Mouse (Mus musculus) brown adipose tissue, adult 24 weeks (tissue): ENCODE measurements around the gene Mrtfb. TPM values are rescaled to one million over a fixed set of nuclear protein-coding genes. Genes with fewer than 3 reads are reported as not detected.
"Not testable (repeated sequence)": the region's sequence is repeated elsewhere in the genome, so short reads cannot be mapped to it uniquely, and the experiment has no call there.

Source experiments
- H3K27ac ChIP-seq: fragments of 200-500 bp; replicated peaks from 2 replicates; pipeline ENCODE4 v1.5.1; 2012; ENCODE audit warnings: low read depth, mild to moderate bottlenecking, low read length
- H3K4me1 ChIP-seq: fragments of 200-500 bp; 2 replicates; pipeline ENCODE4 v1.6.1; 2012; ENCODE audit warnings: low read length, mixed read lengths; ENCODE audit not compliant: control insufficient read depth, insufficient read depth, insufficient read length
- H3K4me3 ChIP-seq: fragments of 200-500 bp; 2 replicates; pipeline ENCODE4 v1.5.1; 2012; ENCODE audit warnings: low read depth, mild to moderate bottlenecking, low read length, moderate library complexity; ENCODE audit not compliant: insufficient read depth
- polyA plus RNA-seq: library from polyadenylated mRNA; stranded (reverse); fragments of >200 nt; gene quantifications from 2 replicates; pipeline ENCODE4 v1.2.4, GENCODE M21; 2012; ENCODE audit not compliant: missing spikeins, insufficient read depth, insufficient read length

The Mrtfb gene
- polyA plus RNA-seq, 1 experiment: 7.1 TPM

DNA sequence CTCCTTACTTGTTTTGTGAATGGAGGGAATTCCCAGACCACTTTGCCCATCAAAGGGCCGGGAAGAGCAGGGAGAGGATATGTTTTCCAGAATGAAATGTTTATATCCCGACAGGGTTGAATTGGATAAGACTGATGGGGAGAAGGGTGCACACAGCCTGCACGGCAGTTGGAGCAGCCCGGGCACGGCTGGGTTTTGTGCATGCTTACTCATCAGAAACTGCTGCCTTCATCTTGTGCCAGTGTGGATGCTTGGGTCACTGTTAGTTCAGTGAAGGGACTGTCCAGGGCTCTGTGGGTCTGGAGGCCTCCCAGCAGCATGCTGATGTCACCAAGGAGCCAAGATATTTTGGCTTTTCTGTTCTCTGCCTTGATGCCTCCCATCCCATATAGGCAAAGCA lies 6.2 kb upstream of the Mrtfb start:
- Histone ChIP-seq H3K4me3 (no peak overlapping the region), H3K4me1 (no peaks in the 10 kb centered on the region), H3K27ac (no peak overlapping the region)

DNA sequence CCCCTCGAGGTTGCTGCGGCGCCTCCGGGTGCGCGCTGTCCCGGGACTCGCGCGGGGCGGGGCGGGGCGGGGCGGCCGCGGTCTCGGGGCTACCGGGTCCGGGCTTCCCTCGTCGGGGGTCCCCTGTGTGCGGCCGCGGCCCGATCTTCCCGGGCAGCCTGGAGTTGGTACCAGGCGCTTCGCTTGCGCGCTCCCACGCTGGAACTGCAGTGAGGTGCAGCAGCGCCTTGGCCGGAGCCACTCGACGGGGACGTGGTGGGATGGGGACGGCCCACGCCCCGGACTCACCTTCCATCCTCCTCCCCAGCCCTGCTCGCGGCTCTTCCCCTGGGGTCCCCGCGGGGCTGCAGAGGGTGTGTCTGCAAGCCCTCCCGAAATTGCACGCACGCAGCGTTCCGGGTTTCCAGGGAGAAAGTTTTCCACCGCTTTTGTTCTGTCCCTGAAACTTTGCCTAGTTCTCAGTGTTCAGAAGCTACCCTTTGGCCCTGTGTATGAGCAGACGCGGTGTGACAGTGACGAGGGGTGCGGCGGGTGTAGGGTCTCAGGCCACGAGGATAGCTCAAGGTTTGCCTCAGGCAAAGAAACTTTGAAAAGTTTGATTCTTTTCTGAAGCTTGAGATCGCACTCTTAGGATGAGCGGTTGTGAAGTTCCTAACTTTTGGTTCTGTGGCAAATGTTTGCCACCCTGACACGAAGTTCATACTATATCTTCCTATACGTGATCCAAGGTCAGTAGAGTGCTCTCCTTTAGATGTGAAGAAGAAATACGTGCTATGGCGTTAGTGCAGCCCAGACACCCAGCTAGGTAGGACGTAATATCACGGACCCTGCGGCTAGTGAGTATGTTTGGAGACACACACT lies 616 bp downstream of the Mrtfb start:
- peak overlapping the region; percentile 96 for H3K4me3 ChIP-seq
- H3K4me1 ChIP-seq: peaks cover 7% of the 10 kb centered on the region
- H3K27ac ChIP-seq: peak overlapping the region; percentile 92

DNA sequence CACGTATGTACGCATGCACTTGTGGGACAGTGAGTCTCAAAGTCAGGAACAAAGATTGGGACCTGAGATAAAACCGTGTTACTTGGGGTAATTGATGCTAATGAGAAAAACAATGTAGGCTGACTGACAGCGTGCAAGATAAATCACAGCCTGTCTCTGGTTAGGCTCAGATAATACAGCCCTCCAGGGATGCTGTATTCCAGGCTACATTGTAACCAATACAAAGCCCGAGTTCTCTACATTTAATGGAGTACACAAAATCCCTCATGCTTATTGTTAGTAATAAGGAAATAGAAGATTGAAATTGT lies 1.2 kb downstream of the Mrtfb start:
- H3K4me3 ChIP-seq: peak overlapping the region; percentile 96

DNA sequence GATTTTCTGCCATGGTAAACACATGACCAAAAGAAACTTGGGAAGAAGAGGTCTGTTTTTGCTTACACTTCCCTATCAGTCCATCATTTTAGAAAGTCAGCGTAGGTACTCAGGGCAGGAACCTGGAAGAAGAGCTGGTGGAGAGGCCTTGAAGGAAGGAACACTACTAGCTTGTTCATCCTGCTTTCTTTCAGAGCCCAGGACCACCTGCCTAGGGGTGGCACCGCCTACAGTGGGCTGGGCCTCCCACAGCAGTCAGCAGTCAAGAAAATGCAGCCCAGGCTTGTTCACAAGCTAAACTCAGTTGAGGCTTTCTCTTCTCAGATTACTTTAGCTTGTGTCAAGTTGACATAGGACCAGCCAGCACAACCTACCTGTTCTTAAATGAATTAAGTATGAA lies 2.7 kb downstream of the Mrtfb start:
- Histone ChIP-seq H3K4me1 (peaks cover 8% of the 10 kb centered on the region), H3K27ac (no peak overlapping the region), H3K4me3 (no peak overlapping the region)

More for the DNA sequence above, 1.2 kb downstream of the Mrtfb start:
- H3K27ac ChIP-seq: 0 out of 2 replicates have a peak overlapping the region, but pooled peaks have one; percentile 6
- peaks cover 7% of the 10 kb centered on the region for H3K4me1 ChIP-seq

DNA sequence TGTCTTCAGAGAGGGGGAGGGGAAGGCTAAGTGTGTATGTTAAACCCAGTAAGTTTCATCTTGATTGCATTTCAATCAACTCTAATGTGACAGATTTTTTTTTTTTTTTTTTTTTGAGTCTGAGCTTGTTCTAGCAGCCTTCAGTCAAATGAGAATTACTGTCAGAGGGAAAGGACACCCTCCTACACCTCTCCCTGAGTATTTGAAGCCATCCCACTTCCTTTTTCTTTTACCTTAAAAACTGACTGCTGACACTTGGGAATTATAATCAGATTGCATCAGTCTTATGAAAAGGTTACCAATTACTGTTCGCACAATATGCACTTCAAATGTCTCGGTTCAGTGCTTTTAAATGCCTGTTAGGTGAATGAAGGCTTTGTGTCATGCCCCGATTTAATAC lies 10.0 kb downstream of the Mrtfb start:
- Histone ChIP-seq H3K4me3 (no peak overlapping the region), H3K27ac (no peak overlapping the region), H3K4me1 (peaks cover 6% of the 10 kb centered on the region; the same call in 1 of the 2 replicates)

DNA sequence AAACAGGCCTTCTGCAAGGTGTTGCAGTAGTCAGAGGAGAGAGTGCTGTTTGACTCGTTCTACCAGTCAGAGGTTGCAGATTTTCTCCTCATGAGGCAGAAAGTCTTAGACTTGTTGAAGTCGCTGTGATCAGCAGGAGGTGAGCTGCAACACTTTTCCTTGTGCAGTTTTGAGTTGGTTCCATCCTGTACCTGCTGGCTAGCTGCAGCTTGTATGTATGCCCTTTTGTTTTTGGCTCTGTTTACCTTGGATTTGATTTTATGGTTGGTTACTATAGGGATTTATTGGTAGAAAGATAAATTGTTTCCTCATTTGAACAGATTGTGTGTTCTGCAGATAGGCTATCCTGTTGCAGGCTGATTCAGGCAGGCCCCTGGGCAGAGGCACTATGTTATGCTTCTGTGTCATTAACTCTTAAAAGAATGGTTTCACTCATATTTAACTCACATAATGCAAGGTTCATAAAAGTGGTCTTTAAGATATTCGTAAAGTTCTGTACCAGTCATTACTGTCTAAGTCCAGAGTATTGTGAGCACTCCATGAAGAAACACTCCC lies 11.1 kb downstream of the Mrtfb start:
- Histone ChIP-seq H3K4me1 (peaks cover 6% of the 10 kb centered on the region; the same call in 1 of the 2 replicates), H3K4me3 (no peak overlapping the region), H3K27ac (no peak overlapping the region)

DNA sequence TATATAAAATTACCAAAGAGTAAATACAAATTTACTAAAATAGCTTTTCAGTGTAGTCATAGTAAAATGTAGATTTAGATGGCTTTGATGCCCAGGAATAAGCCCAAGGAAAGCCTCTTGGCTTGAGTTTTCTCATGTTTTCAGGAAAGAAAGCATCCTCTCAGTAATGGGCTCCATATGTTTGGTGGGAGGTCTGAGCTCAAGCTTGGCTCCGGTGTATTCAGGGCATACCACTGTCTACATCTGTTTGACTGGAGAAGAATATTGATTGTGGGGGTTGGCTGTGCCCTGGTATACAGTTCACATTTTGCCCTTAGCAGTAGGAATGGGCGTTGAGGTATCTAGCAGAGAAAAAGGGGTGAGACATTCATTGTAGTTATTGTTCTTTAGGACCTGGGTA lies 13.1 kb downstream of the Mrtfb start:
- no peak overlapping the region for H3K27ac ChIP-seq
- peaks cover 4% of the 10 kb centered on the region; the same call in 1 of the 2 replicates for H3K4me1 ChIP-seq
- no peak overlapping the region for H3K4me3 ChIP-seq

DNA sequence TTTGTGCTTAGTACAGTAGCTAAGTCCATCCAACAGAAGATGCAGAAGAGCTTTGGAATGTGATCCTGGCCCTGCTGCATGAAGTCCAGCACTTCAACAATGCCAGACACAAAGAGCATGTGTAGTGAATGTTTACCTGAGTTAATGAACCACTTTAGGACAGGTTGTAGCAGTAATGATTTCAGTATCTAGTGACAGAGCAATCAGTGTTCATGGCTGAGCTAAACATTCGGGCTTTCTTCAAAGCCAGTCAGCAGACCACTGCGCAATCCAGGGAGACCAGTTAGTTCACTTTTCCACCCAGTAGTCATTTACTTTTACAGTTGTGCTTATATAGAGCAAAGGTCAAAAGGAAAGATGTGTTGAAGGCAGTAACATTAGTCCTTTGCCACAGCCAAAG lies 20.0 kb downstream of the Mrtfb start:
- Histone ChIP-seq H3K27ac (peak overlapping the region; percentile 73), H3K4me3 (no peak overlapping the region), H3K4me1 (peaks cover 7% of the 10 kb centered on the region)

DNA sequence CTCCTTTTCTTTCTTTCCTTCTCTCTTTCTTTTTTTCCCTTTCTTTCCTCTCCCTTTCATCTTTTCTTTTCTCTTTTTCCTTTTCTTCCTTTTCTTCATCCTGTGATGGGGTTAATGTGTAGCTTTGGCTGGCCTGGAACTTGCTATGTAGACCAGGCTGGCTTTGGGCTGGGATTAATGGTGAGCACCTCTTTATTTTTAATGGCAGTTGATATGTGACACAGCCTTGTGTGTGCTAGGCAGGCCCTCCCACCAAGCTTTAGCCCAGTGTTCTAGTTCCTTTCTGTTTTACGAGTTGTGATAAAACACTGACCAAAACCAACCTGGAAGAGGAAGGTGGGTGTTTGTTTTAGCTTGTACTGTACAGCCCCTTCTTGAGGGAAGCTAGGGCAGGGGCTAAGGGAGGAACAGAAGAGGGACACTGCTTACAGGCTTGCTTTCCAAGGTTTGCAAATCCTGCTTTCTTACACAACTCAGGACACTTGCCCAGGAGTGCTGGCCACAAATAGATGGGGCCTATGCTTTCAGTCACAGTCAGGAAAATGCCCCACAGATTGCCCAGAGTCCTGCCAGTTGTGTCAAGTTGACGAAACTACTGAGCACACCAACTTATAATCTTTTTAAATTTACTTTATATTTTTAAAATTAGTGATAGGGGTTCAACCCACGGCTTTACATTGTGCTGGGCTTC lies 20.6 kb downstream of the Mrtfb start:
- Histone ChIP-seq H3K4me3 (no peak overlapping the region), H3K27ac (peak overlapping the region; percentile 93), H3K4me1 (peaks cover 7% of the 10 kb centered on the region)

DNA sequence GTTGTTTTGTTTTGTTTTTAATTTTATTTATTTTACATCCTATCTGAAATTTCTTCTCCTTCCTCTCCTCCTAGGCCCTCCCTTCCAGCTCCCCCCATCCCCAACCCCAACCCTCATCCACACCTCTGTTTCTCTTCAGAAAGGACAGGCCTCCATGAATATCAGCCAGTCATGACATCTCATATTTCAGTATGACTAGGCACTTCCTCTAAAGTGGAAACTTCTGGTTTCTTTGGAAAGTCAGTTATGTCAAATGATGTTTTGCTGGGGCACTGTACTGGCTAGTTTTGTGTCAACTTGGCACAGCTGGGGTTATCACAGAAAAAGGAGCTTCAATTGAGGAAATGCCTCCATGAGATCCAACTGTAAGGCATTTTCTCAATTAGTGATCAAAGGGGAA lies 30.1 kb downstream of the Mrtfb start:
- H3K27ac ChIP-seq, H3K4me1 ChIP-seq, H3K4me3 ChIP-seq: not testable (repeated sequence)

DNA sequence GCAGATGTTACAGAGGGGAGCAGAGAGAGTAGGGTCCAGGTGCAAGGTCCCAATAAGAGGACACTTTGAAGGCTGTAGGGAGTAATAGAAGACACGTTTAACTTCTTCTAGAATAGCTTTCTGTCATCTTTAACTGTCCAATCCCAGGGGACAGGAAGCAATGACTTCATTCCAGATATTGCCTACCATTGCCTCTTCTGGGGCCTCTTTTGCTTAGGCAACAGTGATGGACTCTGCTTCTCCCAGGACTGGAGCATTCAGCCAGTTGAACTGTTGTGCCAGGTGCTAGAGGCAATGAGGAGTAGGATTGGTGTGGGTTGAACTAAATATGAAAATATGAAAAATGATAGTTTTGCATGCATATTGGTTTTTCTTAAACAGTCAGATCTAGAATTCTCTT lies 41.6 kb downstream of the Mrtfb start:
- Histone ChIP-seq H3K4me1 (peaks cover 21% of the 10 kb centered on the region), H3K27ac (no peak overlapping the region), H3K4me3 (no peak overlapping the region)

DNA sequence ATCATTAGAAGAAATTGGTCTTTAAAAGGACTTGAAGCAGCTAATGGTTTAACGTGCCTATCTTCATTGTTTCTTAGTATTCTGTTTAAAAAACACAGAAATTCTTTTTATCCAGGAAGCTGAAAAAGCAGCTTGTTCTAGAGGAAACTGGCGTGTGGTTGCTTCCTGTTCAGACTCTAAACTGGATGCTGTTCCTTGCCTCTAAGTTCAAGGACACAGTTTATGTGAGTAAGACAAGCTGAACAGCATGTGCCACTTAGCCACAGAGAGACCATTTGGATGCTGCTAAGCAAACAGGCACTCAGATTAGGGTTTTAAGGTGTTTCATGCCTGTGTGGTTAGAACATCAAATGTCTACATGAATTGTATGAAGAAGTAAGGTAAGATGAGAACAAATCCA lies 42.7 kb downstream of the Mrtfb start:
- 0 out of 2 replicates have a peak overlapping the region, but pooled peaks have one; percentile 37 for H3K27ac ChIP-seq

DNA sequence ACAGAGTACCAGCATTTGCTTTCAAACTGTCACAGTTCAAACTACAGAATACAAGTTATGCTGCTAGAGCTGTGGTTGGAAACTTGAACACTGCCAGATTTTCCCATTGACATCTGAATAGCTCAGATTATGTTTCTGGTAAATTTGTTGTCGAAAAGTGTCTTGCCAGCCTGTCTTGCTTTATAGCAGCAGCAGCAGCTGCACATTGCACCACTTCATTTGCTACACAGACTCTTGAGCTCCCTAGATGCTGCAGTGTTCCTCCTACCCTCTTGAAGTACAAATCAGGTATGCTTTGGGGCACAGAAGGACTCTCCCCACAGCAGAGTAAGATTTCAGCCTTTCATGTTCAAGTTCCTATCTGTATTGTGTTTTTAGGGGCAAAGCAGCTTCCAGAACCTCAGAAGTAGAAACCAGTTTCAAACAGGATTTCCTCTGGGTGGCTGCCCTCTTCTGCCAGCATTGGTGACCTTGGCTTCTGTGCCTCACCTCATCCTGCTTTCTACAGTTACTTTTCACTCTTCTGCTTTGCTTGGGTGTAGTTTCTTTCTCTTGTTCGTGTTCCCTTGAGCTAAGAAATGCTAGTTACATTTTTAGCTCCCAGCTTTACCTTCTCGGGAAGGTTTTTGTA lies 49.9 kb downstream of the Mrtfb start:
- H3K27ac ChIP-seq: no peak overlapping the region
- H3K4me1 ChIP-seq: peaks cover 13% of the 10 kb centered on the region
- no peak overlapping the region for H3K4me3 ChIP-seq

More for the DNA sequence above, 42.7 kb downstream of the Mrtfb start:
- Histone ChIP-seq H3K4me1 (peaks cover 13% of the 10 kb centered on the region), H3K4me3 (no peak overlapping the region)

DNA sequence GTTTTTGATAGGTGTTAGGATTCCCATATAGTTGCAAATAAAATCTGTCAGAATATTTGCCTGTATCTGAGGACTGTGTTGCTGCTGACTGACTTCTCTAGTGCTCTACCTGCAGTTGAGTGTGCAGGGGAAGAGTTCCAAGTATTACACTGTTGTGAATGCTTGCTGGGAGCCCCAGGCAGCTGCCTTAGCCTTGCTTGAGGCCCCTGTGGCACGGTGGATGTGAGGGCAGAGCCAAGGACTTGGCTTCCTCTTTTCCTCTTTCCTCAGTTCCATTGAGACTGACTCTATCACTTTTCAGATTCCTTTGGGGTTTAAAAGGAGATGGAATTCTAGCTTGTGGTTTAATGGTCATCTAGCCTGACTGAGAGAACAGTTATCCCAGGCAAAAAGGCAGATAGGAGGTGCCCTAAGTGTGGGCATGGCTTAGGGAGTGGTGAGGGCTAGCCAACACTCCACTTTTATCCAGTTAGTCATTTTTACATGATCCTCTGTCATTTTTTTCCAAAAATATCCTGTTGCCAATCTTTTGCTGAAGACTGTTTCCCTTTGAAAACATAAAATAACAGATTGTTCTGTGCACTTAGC lies 53.9 kb downstream of the Mrtfb start:
- Histone ChIP-seq H3K4me1 (peaks cover 15% of the 10 kb centered on the region), H3K27ac (no peak overlapping the region), H3K4me3 (no peak overlapping the region)

DNA sequence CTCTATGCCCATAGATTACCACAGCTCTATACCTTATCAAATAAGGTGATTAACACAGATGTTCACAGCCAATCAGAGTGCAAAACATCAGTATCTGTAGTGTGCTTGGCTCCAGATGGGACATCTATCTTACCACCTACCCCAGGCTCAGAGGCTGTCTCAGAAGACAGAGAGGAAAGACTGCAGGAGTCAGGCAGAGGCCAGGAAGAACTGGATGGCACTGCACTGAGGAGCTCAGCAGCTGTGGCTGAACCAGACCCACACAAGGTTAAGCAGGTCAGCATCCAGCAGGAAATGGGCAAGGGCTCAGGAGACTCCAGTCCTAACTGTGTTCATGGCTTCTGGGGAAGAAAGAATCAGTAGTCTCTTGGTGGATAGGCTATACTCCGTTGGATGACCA lies 55.1 kb downstream of the Mrtfb start:
- H3K27ac ChIP-seq: no peak overlapping the region
- peaks cover 9% of the 10 kb centered on the region for H3K4me1 ChIP-seq
- H3K4me3 ChIP-seq: no peak overlapping the region
